Mouse (Mus musculus) hindlimb bud, embryonic 11.5 days (tissue): Measurements from ENCODE around the gene Pcca.

ENCODE experiments used
- DNase-seq: peaks from one replicate; pipeline ENCODE4 v3.0.0-alpha.2; 2012; ENCODE audit warnings: low read depth, low spot score; ENCODE audit errors: extremely low spot score

The Pcca gene

DNA sequence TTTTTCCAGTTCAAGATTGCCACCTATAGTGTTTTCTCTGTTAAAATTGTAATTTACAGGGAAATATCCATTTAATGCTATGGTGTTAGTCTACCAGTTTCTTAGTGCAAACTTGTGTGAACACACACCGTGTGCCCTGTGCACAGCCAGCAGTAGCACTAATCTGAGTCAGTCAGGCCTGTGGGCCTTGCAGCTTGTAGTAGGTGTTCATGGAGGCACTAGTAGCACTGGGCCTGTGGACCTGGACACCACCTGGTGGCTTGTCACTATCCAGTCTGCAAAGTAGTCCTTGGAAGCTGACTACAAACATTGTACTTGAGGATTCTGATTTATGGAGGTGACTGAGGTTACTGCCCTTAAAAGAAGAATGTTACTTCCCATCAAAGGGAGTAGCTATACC lies 300.6 kb downstream of the Pcca start:
- no peak for DNase-seq

DNA sequence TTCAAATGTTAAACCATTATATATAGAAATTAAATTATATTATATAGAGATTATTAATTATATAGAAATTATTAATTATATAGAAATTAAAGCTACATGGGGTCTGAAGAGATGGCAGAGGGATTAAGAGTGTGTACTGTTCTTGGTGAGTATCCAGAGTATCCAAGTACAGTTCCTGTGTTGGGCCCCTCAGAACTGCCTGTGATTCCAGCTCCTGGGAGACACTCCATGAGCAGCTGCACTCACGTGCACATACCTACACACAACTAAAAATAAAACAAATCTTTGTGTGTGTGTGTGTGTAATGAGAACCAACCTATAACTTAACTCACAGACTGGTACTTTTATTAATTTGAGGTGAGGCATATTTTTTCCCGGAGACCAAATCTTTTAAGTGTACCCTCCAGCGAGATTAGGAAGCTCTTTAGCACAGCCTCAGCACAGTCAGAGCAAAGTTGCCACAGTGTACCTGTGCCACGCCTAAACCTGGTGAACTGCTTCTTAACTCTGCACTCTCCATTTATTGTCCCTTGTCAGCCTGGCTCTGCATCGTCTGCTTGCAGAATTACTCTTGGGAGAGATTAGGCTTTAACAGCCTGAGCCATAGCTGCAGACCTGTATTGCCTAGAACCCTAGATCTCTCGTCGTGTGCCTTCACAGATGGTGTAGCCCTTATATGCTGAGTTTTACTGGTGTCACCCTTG lies 301.5 kb downstream of the Pcca start:
- no peak for DNase-seq

GRCm38 (mm10) chr14:122836221-122836620 lies 302.1 kb downstream of the Pcca start:
- DNase-seq, result no peak

DNA sequence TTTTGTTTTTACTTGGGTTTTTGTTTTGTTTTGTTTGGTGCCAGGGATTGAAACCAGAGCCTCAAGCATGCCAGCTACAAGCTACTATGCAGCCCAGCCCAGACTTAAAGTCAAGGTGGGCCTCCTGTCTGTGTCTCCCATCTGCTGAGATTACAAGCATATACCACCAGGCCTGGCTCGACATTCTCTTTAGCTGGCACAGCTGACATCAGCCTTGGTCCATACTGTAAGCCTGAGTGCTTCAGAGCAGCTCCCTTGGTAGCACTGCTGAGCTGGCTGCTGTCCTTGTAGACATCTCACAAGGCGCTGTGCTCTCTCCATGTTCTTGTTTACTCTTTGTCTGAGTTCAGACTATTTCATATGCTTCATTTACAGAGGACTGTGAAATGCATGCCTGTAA lies 302.9 kb downstream of the Pcca start:
- no peak for DNase-seq

GRCm38 (mm10) chr14:122852506-122853057 lies 318.5 kb downstream of the Pcca start:
- DNase-seq, result no peak

DNA sequence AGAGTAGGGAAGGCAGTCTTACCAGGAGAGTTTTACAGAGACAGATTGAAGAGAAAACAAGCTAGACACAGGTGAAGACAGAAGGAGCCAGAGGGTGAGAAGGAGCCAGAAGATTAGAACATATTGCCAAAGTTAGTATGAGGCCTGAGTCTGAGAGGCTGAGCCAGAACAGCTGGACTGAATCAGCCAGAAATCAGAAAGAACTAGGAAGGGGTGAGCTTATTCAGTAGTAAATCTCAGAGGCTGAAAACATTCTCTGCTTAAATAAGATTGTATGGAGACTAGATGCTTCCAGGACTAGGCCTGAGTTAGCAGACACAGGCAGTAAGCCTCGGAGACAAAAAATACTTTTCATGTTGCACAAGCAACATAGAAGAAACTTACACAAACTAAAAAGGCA lies 325.7 kb downstream of the Pcca start:
- DNase-seq, result no peak

GRCm38 (mm10) chr14:122862623-122863022 lies 328.5 kb downstream of the Pcca start:
- DNase-seq, result no peak

- no peak for DNase-seq
Observed at GRCm38 (mm10) chr14:122865462-122866129, 331.5 kb downstream of the Pcca start.

GRCm38 (mm10) chr14:122867531-122868285 lies 333.6 kb downstream of the Pcca start:
- no peak for DNase-seq

DNA sequence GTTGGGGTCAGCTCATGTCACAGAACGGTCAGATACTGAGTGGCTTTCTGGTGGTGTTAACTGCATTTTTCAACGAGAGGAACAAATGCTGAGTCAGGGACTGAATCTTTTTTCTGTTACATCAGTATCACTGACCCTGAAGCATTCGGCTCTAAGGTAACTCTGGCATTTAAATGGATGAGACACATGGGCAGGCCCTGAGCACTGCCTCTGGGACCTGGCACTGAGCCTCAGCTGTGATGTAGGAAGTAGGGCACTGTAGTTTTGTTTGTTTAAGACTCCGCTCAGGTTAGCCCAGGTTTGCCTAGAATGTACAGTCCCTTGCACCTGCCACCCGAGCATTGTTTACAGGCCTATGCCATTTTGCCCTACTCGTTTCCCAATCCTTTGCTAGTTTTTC lies 335.7 kb downstream of the Pcca start:
- DNase-seq, result no peak

DNA sequence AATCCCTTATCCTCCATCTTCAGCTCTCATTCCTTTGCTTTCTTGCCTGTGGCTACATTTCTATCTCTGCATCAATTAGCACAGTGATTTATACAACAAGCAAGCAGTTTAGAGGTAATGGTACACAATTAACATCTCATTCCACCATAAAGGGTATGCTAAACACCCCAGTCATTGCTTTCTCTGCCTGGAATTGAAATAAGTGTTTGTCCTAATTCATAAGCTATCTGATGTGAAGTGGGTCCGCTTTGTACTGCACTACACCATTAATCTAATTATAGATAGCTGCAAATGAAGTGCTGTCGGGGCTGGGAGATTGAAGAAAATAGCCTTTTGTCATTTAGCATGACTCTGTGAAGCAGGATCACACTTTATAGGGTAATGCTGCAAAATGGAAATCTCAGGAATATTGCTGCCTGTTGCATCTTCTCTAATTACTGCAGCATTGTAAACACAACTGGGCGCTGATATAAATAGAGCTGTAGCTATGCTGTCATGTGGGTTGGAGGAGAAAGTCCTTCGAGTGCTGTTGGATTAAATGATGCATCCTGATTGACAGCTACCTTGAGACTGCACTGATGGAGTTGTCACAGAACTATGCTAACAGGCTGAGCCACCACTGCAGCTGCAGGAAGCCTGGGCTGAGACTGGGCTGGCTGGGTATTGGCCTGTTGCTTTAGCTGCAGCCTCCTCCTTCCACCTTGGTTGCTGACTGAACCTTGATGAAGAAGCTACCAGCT lies 337.9 kb downstream of the Pcca start:
- no peak for DNase-seq

GRCm38 (mm10) chr14:122872612-122873011 lies 338.5 kb downstream of the Pcca start:
- DNase-seq, result no peak

DNA sequence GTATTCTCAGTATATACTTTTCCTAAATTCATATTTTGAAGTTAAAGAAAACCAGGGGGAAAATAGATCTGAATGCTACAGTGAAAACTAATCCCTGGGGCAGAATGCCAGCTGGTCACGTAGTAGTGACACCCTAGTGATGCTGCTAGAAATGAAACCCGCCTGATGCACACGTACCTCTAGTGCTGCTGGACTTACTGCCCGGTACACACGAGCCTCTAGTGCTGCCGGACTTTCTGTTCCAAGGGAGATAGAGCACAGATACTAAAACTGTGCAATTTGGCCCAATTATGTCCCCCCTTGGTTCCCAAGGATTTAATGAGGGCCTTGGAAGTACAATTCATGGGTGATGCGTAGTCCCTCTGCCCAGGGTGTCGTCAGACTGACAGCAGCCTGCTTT lies 340.9 kb downstream of the Pcca start:
- no peak for DNase-seq

DNA sequence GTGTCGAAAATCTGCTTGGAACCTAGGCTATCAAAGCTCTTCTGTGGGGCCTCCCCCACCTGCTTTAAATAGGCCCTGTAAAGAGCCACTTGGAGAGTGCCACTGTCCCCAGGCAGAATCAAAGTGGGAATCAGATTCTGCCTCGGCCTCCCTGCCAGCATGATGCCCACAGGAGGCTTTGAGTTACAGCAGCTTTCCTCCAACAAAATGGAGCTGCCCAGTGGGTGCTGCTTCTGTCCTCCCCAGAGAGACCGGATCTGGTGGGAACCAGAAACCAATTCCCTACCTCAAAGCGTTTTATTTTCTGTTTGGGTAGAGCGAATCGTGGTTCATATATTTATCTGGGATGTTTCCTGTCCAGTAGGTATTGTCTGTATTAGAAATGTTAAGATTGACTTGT lies 341.5 kb downstream of the Pcca start:
- DNase-seq, result no peak

DNA sequence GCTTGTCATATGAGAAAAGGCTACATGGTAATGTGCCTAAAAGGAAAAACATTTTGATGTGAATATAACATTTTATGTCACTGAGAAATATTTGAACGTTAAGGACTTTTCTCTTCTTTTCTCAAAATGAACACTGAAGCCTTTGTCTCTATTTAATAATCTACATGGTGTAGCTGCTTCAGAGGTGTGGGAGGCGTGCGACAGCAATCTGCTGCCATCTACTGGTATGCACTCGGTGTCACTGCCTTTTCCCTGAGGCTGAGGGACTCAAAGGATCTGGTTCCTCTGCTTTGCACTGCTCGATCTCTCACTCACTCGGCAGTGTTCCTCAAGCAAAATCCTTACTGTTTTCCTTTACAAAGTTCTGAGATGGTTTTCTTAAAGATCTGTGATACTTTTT lies 342.0 kb downstream of the Pcca start:
- peak; percentile 71 for DNase-seq

- DNase-seq, result no peak
Observed at GRCm38 (mm10) chr14:122876723-122877122, 342.6 kb downstream of the Pcca start.

- DNase-seq, result no peak
Observed at GRCm38 (mm10) chr14:122877787-122878186, 343.7 kb downstream of the Pcca start.

GRCm38 (mm10) chr14:122880291-122880690 lies 346.2 kb downstream of the Pcca start:
- DNase-seq, result no peak

DNA sequence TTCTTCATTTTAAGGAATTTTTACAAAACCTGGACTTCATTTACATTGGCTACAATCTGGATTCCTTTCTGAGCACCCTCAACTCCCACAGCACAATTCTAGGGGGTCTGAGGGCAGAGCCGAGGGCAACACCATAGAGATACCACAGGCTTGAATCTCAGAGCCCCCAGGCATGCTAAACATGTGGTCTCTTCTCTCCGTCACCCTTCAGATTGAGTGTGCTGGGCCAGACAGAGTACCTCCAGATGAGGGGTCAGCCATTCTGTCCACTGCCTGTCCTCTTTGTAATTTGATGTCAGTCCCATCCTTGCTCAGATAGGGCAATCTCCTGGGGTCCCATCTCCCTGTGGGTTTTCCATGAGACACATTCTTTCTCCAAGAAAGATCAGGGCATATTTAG lies 347.6 kb downstream of the Pcca start:
- DNase-seq, result no peak

GRCm38 (mm10) chr14:122882201-122882639 lies 348.1 kb downstream of the Pcca start:
- DNase-seq, result no peak

DNA sequence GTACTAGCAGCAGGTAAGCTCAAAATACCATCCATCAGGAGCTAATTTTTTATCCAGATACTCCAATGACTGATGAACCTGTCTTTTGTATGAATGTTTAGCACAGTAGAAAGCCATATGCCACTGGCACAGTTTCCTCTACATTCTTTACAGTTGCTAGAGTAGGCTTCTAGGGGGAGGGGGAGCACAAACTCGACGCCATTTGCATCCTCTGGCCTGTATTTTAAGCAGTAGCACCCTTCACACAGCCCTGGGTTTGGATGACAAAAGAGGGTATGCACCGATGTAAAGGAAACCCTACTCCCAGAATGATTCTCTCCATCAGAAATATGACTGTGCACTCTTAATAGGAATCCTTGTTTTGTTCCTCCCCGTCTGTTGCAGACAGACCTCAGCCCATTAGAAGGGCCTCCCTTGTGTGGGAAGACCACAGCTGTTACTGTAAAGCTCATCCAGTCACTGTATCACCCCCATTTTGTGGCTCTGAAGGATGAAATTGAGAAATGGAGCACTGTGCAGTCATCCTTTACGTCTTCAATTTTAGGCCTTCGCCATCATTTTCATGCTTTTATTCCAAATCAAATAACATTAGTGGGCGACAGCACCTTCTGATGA lies 348.8 kb downstream of the Pcca start:
- no peak for DNase-seq
